Mouse (Mus musculus): ENCODE results near the gene Neurl2.
"Not testable (repeated sequence)": the region's sequence is repeated elsewhere in the genome, so short reads cannot be mapped to it uniquely, and the experiment has no call there.

The Neurl2 gene

GRCm38 (mm10) chr2:164857842-164858553, 24.7 kb upstream of the Neurl2 start:
- DNase-seq (ENCODE audit: low spot score): no peak

- peak; percentile 71 for DNase-seq (ENCODE audit: low spot score)
Observed at GRCm38 (mm10) chr2:164857101-164857821, 24.0 kb upstream of the Neurl2 start, which contains the start of gene Pltp. Gene Pltp (minus strand): TSS chr2:164857711.

- DNase-seq (ENCODE audit: low spot score): no peak
Observed at GRCm38 (mm10) chr2:164856309-164857100, 23.2 kb upstream of the Neurl2 start.

- DNase-seq (ENCODE audit: low spot score): not testable (repeated sequence)
Observed at GRCm38 (mm10) chr2:164855572-164855971, 22.3 kb upstream of the Neurl2 start.

- no peak for DNase-seq (ENCODE audit: low spot score)
Observed at GRCm38 (mm10) chr2:164850061-164850460, 16.8 kb upstream of the Neurl2 start.

GRCm38 (mm10) chr2:164845782-164846181, 12.5 kb upstream of the Neurl2 start:
- no peak for DNase-seq (ENCODE audit: low spot score)

- DNase-seq (ENCODE audit: low spot score): no peak
Observed at GRCm38 (mm10) chr2:164835164-164835563, 1.9 kb upstream of the Neurl2 start.

- no peak for DNase-seq (ENCODE audit: low spot score)
Observed at GRCm38 (mm10) chr2:164834531-164834930, 1.3 kb upstream of the Neurl2 start.

- DNase-seq (ENCODE audit: low spot score): peak; percentile 85
Observed at GRCm38 (mm10) chr2:164832748-164833301, 431 bp downstream of the Neurl2 start, which contains the start of gene Ctsa. Gene Ctsa (plus strand): TSS chr2:164832873.

- no peak for DNase-seq (ENCODE audit: low spot score)
Observed at GRCm38 (mm10) chr2:164832032-164832747, 1.1 kb downstream of the Neurl2 start.

GRCm38 (mm10) chr2:164831029-164831428, 2.2 kb downstream of the Neurl2 start:
- DNase-seq (ENCODE audit: low spot score): no peak

- no peak for DNase-seq (ENCODE audit: low spot score)
Observed at GRCm38 (mm10) chr2:164829090-164829489, 4.2 kb downstream of the Neurl2 start.

GRCm38 (mm10) chr2:164828437-164828836, 4.8 kb downstream of the Neurl2 start, which contains the start of gene Spata25:
Gene Spata25 (minus strand): TSS chr2:164828537.
- DNase-seq (ENCODE audit: low spot score): no peak

- no peak for DNase-seq (ENCODE audit: low spot score)
Observed at GRCm38 (mm10) chr2:164827146-164827850, 6.0 kb downstream of the Neurl2 start.

GRCm38 (mm10) chr2:164825521-164825920, 7.7 kb downstream of the Neurl2 start:
- DNase-seq (ENCODE audit: low spot score): no peak

GRCm38 (mm10) chr2:164823969-164824368, 9.3 kb downstream of the Neurl2 start:
- no peak for DNase-seq (ENCODE audit: low spot score)

GRCm38 (mm10) chr2:164823181-164823585, 10.1 kb downstream of the Neurl2 start:
- DNase-seq (ENCODE audit: low spot score): peak; percentile 18

GRCm38 (mm10) chr2:164822636-164823165, 10.6 kb downstream of the Neurl2 start, which contains the start of gene Zswim1:
Gene Zswim1 (plus strand): TSS chr2:164822686.
- DNase-seq (ENCODE audit: low spot score): peak; percentile 100

- no peak for DNase-seq (ENCODE audit: low spot score)
Observed at GRCm38 (mm10) chr2:164821060-164821459, 12.2 kb downstream of the Neurl2 start.

GRCm38 (mm10) chr2:164817703-164818102, 15.6 kb downstream of the Neurl2 start:
- no peak for DNase-seq (ENCODE audit: low spot score)

All from lung, postnatal 25 days (tissue).